In the genomic region with DNA sequence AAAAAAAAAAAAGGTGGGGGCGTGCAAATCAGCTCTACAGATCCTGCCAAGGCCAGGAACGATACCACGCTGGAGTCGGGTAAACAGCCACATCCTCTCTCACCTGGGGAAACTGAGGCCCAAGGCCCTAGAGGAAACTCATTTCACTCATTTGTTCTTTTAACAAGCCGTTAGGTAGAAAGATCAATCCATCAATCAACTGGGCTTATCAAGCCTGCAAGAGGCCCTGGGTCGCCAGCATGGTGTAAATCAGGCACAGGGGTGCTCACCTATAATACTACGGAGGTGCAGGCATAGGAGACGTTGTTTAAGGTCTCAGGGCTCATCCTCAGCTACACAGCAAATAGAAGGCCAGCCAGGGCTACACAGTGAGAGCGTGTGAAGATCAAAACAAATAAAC, we compare ENCODE assay signal across 12 mouse cellular contexts. TPM values are rescaled to one million over a fixed set of nuclear protein-coding genes. Genes with fewer than 3 reads are reported as not detected.
DNase-seq lines count a peak whose midpoint lies in the region; ATAC-seq and TF ChIP-seq lines count a peak whose summit lies in the region.
"Had no signal": no experiment of that assay in that cellular context is flagged by ENCODE, and none has a peak within 500 bp of the region (broad histone marks: within the 10 kb centered on the region; RNA-seq: fewer than 3 reads in every experiment).

No protein-coding gene starts in this region.

- ATAC-seq in cerebellum, adult (ENCODE audit: insufficient number of reproducible peaks, low FRiP score, low TSS enrichment) = 0 out of 2 replicates have a peak, but pooled peaks have one; percentile 0
- no peak for ATAC-seq in heart, embryonic 15.5 days (replicated peaks; ENCODE audit: insufficient number of reproducible peaks, insufficient read depth, low FRiP score, low read depth)
- no peak for ATAC-seq in limb, embryonic 14.5 days (ENCODE audit: low FRiP score, low read depth)
- ATAC-seq in limb, embryonic 15.5 days (ENCODE audit: insufficient number of reproducible peaks, low FRiP score, low TSS enrichment, low read depth) = no peak
- ATAC-seq: activated CD4-positive, CD25-positive, alpha-beta regulatory T cell, adult 4 months had no signal

- H3K4me3 ChIP-seq in heart, embryonic 15.5 days = no peak overlapping the region
- no peak overlapping the region for H3K4me3 ChIP-seq in limb, embryonic 14.5 days (replicated peaks; ENCODE audit: low read length)
- no peak overlapping the region for H3K4me3 ChIP-seq in limb, embryonic 10.5 days
- no peak overlapping the region for H3K4me3 ChIP-seq in limb, embryonic 15.5 days
- H3K4me3 ChIP-seq: forebrain, embryonic 10.5 days had no signal

- WGBS in heart, embryonic 15.5 days = 76% methylated on average over 9 of the region's 9 CpGs
- 83% methylated on average over 9 of the region's 9 CpGs for WGBS in limb, embryonic 14.5 days
- WGBS in limb, embryonic 10.5 days = 86% methylated on average over 9 of the region's 9 CpGs
- 79% methylated on average over 9 of the region's 9 CpGs for WGBS in limb, embryonic 15.5 days

- H3K36me3 ChIP-seq in heart, embryonic 15.5 days = no peaks in the 10 kb centered on the region
- no peaks in the 10 kb centered on the region; the same call in 1 of the 2 replicates for H3K36me3 ChIP-seq in limb, embryonic 14.5 days (ENCODE audit: control insufficient read depth, insufficient read depth, low read length)
- H3K36me3 ChIP-seq in limb, embryonic 10.5 days = peaks cover 54% of the 10 kb centered on the region
- peaks cover 11% of the 10 kb centered on the region; the same call in 1 of the 2 replicates for H3K36me3 ChIP-seq in limb, embryonic 15.5 days

- H3K27me3 ChIP-seq in heart, embryonic 15.5 days = no peaks in the 10 kb centered on the region
- H3K27me3 ChIP-seq in limb, embryonic 14.5 days (ENCODE audit: control insufficient read depth, insufficient read depth, low read length) = no peaks in the 10 kb centered on the region
- H3K27me3 ChIP-seq in limb, embryonic 10.5 days (ENCODE audit: low read depth, poor library complexity, severe bottlenecking) = no peaks in the 10 kb centered on the region
- H3K27me3 ChIP-seq in limb, embryonic 15.5 days = no peaks in the 10 kb centered on the region
- H3K27me3 ChIP-seq: CH12.LX had no signal

- H3K9me3 ChIP-seq in heart, embryonic 15.5 days (replicated peaks) = no peaks in the 10 kb centered on the region
- H3K9me3 ChIP-seq in limb, embryonic 14.5 days (ENCODE audit: control insufficient read depth, low read length) = no peaks in the 10 kb centered on the region
- H3K9me3 ChIP-seq in limb, embryonic 10.5 days (replicated peaks) = no peaks in the 10 kb centered on the region; the same call in 1 of the 2 replicates
- H3K9me3 ChIP-seq in limb, embryonic 15.5 days = no peaks in the 10 kb centered on the region

- H3K4me2 ChIP-seq in heart, embryonic 15.5 days = no peak overlapping the region
- no peak overlapping the region for H3K4me2 ChIP-seq in limb, embryonic 14.5 days (replicated peaks; ENCODE audit: low read depth, low read length, severe bottlenecking)
- H3K4me2 ChIP-seq in limb, embryonic 15.5 days = no peak overlapping the region

- intact Hi-C loops in heart, postnatal 25 days (cut with DNase I) = no loop called here

- no peak for DNase-seq in cerebellum, postnatal 36 days
- no peak for DNase-seq in heart, postnatal 25 days (ENCODE audit: low spot score)
- DNase-seq in limb, embryonic 14.5 days (ENCODE audit: low spot score) = no peak
- DNase-seq in limb, embryonic 10.5 days (ENCODE audit: low spot score) = no peak
- no peak for DNase-seq in right cerebral cortex, postnatal 36 days (ENCODE audit: low spot score in 2 of 2)
- DNase-seq: right cerebral cortex, adult 18-20 months had no signal

- H3K9ac ChIP-seq in heart, embryonic 15.5 days = no peak overlapping the region
- H3K9ac ChIP-seq in limb, embryonic 14.5 days (ENCODE audit: low read depth, low read length, severe bottlenecking) = no peak overlapping the region
- no peak overlapping the region for H3K9ac ChIP-seq in limb, embryonic 15.5 days

- peak overlapping the region; percentile 79 for H3K27ac ChIP-seq in heart, embryonic 15.5 days
- 0 out of 2 replicates have a peak overlapping the region, but pooled peaks have one; percentile 67 for H3K27ac ChIP-seq in limb, embryonic 14.5 days (replicated peaks; ENCODE audit: low read depth, low read length)
- no peak overlapping the region for H3K27ac ChIP-seq in limb, embryonic 10.5 days
- peak overlapping the region; percentile 81; the same call in 1 of the 2 replicates for H3K27ac ChIP-seq in limb, embryonic 15.5 days
- H3K27ac ChIP-seq: forebrain, embryonic 10.5 days had no signal

- H3K4me1 ChIP-seq in heart, embryonic 15.5 days (replicated peaks) = peaks cover 20% of the 10 kb centered on the region
- H3K4me1 ChIP-seq in limb, embryonic 14.5 days (ENCODE audit: control insufficient read depth, insufficient read depth, low read length) = peaks cover 11% of the 10 kb centered on the region
- H3K4me1 ChIP-seq in limb, embryonic 10.5 days = peaks cover 24% of the 10 kb centered on the region
- H3K4me1 ChIP-seq in limb, embryonic 15.5 days = peaks cover 20% of the 10 kb centered on the region

- no peak for TF ChIP-seq POLR2A in limb, embryonic 14.5 days (IDR thresholded peaks at IDR 0.05; ENCODE audit: borderline replicate concordance, extremely low read depth, insufficient read depth, insufficient read length)

RNA-seq across cellular contexts. Expression of a gene that starts 7.8 kb away (rescaled TPM):
- polyA plus RNA-seq in heart, embryonic 15.5 days (2015; fragmentation: Nextera tagmentation; extraction: Ambion mirVana) = 11.8 and 17.6 TPM in 2 replicates
- 10 to 100 TPM; 11.0 to 11.4 TPM for total RNA-seq in heart, postnatal 25 days (2021)
- 34.7 and 35.0 TPM in 2 replicates for polyA plus RNA-seq in limb, embryonic 14.5 days (2012; rRNA removed)
- 39.1 and 39.3 TPM in 2 replicates for polyA plus RNA-seq in limb, embryonic 14.5 days (2014; fragmentation: Nextera tagmentation; extraction: Ambion mirVana)
- 29.3 and 30.0 TPM in 2 replicates for polyA plus RNA-seq in limb, embryonic 10.5 days (2016; fragmentation: Nextera tagmentation; extraction: Ambion mirVana)
- 35.5 and 37.9 TPM in 2 replicates for polyA plus RNA-seq in limb, embryonic 15.5 days (2015; fragmentation: Nextera tagmentation; extraction: Ambion mirVana)

RNA-seq across cellular contexts. Expression of a gene that starts 49.7 kb away (rescaled TPM):
- polyA plus RNA-seq in heart, embryonic 15.5 days (2015; fragmentation: Nextera tagmentation; extraction: Ambion mirVana) = 286 and 337 TPM in 2 replicates
- total RNA-seq in heart, postnatal 25 days (2021) = 100 to 1,000 TPM; 161 to 165 TPM
- 686 and 736 TPM in 2 replicates for polyA plus RNA-seq in limb, embryonic 14.5 days (2012; rRNA removed)
- 427 and 463 TPM in 2 replicates for polyA plus RNA-seq in limb, embryonic 14.5 days (2014; fragmentation: Nextera tagmentation; extraction: Ambion mirVana)
- 489 and 505 TPM in 2 replicates for polyA plus RNA-seq in limb, embryonic 10.5 days (2016; fragmentation: Nextera tagmentation; extraction: Ambion mirVana)
- 413 and 425 TPM in 2 replicates for polyA plus RNA-seq in limb, embryonic 15.5 days (2015; fragmentation: Nextera tagmentation; extraction: Ambion mirVana)
